Mouse (Mus musculus) forebrain, embryonic 15.5 days (tissue): ENCODE results near the gene Foxp1. TPM values are rescaled to one million over a fixed set of nuclear protein-coding genes. Genes with fewer than 3 reads are reported as not detected.

Experiments
- ATAC-seq: fragments of 200-750 bp; cut with Nextera tagmentation; replicated peaks from 2 replicates; pipeline ENCODE4 v1.8.0; 2017; ENCODE audit warnings: mild to moderate bottlenecking, moderate TSS enrichment, moderate library complexity
- H3K27ac ChIP-seq: fragments of 300-500 bp; sonication (generic); replicated peaks from 2 replicates; pipeline ENCODE4 v1.5.1; 2015; ENCODE audit warnings: mild to moderate bottlenecking, inconsistent platforms
- H3K27me3 ChIP-seq: fragments of 300-500 bp; sonication (generic); 2 replicates; pipeline ENCODE4 v1.6.1; 2015; ENCODE audit warnings: inconsistent platforms
- H3K36me3 ChIP-seq: fragments of 300-500 bp; sonication (generic); 2 replicates; pipeline ENCODE4 v1.6.1; 2015; ENCODE audit warnings: mild to moderate bottlenecking, inconsistent platforms
- H3K4me1 ChIP-seq: fragments of 300-500 bp; sonication (generic); 2 replicates; pipeline ENCODE4 v1.6.1; 2015; ENCODE audit warnings: inconsistent platforms
- H3K4me2 ChIP-seq: fragments of 300-500 bp; sonication (generic); replicated peaks from 2 replicates; pipeline ENCODE4 v1.6.1; 2015; ENCODE audit warnings: mild to moderate bottlenecking, inconsistent platforms
- H3K4me3 ChIP-seq: fragments of 300-500 bp; sonication (generic); 2 replicates; pipeline ENCODE4 v1.5.1; 2015; ENCODE audit warnings: mild to moderate bottlenecking, inconsistent platforms
- H3K9ac ChIP-seq: fragments of 300-500 bp; sonication (generic); replicated peaks from 2 replicates; pipeline ENCODE4 v1.6.1; 2015; ENCODE audit warnings: mild to moderate bottlenecking, inconsistent platforms
- H3K9me3 ChIP-seq: fragments of 300-500 bp; sonication (generic); 2 replicates; pipeline ENCODE4 v1.6.1; 2016; ENCODE audit warnings: inconsistent platforms
- WGBS: fragments of 180-500 bp; shearing (Covaris S2); methylation state at CpG from one replicate; pipeline ENCODE4 v1.1.7; 2015; ENCODE audit warnings: mixed read lengths; 5-methylcytosine and 5-hydroxymethylcytosine counted together
- polyA plus RNA-seq: library from polyadenylated mRNA; unstranded; fragments of >200 nt; fragmentation: Nextera tagmentation; extraction: Ambion mirVana; gene quantifications from 2 replicates; pipeline ENCODE4 v1.2.1, GENCODE M21; 2015

Foxp1 gene
- polyA plus RNA-seq, 1 experiment from 2014 or later = 102 TPM

DNA sequence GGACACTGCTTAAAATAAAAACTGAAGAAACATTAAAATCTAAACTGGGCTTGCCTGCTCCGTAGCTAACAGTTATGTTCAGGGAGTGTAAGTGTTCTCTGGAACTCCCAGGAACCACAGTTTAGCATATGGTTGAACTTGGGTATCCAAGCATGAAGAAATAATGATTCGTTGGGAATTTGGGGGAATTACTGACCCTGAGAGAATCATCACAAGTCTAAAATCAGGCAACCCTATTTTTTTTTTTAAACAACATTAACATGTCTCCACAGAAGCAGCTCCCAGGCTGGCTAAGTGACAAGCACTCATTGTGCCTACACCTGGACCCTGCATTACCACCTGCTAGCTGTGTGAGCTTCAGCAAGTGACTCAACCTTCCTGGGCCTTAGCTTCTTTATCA is 430.7 kb downstream of the Foxp1 start:
- Histone ChIP-seq H3K36me3 (no peaks in the 10 kb centered on the region), H3K4me3 (no peak overlapping the region), H3K9me3 (no peaks in the 10 kb centered on the region), H3K27ac (no peak overlapping the region), H3K4me1 (peaks cover 26% of the 10 kb centered on the region), H3K9ac (no peak overlapping the region), H3K27me3 (no peaks in the 10 kb centered on the region), H3K4me2 (no peak overlapping the region)
- ATAC-seq = no peak
- WGBS = 59% methylated on average over 2 of the region's 2 CpGs

DNA sequence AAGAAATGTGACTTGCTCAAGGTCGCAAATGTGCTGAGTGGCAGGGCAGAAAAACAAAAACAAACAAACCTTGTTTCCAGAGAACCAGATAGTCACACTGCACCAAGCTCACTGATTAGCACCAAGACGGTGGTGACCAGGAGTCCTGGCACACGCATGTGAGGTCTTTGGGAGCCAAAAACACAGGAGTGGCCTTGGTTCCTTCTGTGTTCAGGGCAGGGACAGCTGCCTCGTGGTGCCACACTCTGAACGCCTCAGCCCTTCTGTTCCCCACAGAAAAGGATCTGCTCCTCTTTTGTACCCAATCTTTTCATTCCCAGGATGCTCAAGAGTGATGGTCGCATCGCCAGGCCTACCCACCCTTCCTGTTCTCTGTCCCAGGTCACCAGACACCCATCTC is 434.9 kb downstream of the Foxp1 start:
- no peaks in the 10 kb centered on the region for H3K4me1 ChIP-seq
- no peaks in the 10 kb centered on the region for H3K9me3 ChIP-seq
- no peak for ATAC-seq
- no peaks in the 10 kb centered on the region for H3K36me3 ChIP-seq
- no peak overlapping the region for H3K9ac ChIP-seq
- H3K4me3 ChIP-seq = no peak overlapping the region
- H3K4me2 ChIP-seq = no peak overlapping the region
- H3K27ac ChIP-seq = no peak overlapping the region
- H3K27me3 ChIP-seq = no peaks in the 10 kb centered on the region
- 73% methylated on average over 7 of the region's 7 CpGs for WGBS

DNA sequence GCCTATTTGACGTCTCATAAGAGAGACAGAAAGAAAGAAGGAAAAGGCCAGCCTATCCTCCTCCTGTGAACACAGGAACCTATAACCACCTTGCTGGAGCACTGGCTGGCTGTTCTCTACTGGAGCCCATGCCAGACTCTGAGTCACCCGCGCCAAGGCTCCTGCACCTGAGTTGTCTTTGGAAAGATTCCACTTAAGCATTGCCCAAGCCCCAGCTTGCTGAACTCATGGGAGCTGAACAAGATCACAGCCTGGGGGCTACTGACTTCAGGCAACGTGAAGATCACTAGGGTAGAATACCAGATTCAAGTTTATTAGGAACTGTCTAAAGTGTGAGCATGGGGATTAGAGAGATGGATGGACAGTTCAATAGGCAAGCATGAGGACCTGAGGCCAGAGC is 437.6 kb downstream of the Foxp1 start:
- H3K36me3 ChIP-seq = no peaks in the 10 kb centered on the region
- no peak for ATAC-seq
- no peak overlapping the region for H3K27ac ChIP-seq
- no peaks in the 10 kb centered on the region for H3K4me1 ChIP-seq
- H3K4me2 ChIP-seq = no peak overlapping the region
- H3K27me3 ChIP-seq = no peaks in the 10 kb centered on the region
- no peaks in the 10 kb centered on the region for H3K9me3 ChIP-seq
- H3K9ac ChIP-seq = no peak overlapping the region
- no peak overlapping the region for H3K4me3 ChIP-seq
- WGBS = 90% methylated on average over 4 of the region's 4 CpGs

DNA sequence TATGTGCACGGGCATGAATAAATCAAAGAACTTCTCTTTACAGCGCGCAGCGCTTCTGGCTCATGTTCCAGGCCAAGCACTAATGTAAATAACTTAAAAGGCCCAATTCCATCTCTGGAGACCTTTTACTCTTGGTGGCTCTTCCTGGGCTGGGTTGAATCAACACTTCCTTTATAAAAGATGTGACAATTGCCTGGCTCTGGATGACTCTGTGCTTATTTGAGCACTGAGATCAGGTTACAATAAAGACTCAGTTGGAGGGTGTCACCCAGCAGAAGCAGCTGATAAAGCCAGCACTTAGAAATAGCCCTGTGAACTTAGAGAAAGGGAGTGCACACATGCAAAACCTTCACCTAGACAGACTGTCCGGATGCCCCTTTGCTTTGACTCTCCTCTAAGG is 441.3 kb downstream of the Foxp1 start:
- Histone ChIP-seq H3K4me1 (no peaks in the 10 kb centered on the region), H3K9me3 (no peaks in the 10 kb centered on the region), H3K4me3 (no peak overlapping the region), H3K9ac (no peak overlapping the region), H3K27me3 (no peaks in the 10 kb centered on the region), H3K36me3 (no peaks in the 10 kb centered on the region), H3K27ac (no peak overlapping the region), H3K4me2 (no peak overlapping the region)
- ATAC-seq = no peak
- WGBS = 76% methylated on average over 5 of the region's 5 CpGs

DNA sequence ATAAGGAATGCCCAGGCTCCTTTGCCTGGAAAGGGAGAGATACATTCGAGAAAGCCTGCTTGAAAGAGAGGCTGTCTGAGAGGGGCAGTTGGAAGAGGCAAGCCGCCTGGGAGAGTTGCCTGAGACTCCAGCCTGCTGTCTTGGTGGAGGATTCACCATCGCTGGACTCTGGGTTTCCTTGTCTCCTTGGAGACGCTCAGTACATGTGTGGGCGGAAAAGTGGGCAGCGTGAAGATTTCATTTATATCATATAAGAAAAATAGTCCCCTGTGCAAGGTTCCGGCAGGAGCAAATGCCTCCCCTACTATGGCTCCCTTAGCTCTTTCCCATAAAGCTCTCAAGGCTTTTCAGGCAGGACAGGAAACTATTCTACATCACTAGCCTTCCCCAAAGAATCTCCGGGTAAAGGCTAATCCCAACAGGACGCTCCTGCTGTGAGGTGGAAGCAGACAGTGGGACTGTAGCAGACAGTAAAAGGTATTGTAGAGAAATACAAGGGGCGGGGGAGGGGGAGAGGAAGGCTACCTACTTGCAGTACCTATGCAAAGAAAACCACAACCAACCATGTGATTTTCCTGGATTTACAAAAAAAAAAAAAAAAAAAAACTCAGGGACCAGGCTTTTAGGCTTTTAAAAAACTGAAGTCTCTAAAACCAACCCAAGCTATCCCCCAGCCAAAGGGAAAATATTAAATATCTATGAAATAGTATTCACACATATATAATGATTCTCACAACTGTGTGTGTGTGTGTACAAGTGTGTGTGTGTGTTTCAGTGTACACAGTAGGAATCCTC is 443.3 kb downstream of the Foxp1 start:
- no peak overlapping the region for H3K27ac ChIP-seq

DNA sequence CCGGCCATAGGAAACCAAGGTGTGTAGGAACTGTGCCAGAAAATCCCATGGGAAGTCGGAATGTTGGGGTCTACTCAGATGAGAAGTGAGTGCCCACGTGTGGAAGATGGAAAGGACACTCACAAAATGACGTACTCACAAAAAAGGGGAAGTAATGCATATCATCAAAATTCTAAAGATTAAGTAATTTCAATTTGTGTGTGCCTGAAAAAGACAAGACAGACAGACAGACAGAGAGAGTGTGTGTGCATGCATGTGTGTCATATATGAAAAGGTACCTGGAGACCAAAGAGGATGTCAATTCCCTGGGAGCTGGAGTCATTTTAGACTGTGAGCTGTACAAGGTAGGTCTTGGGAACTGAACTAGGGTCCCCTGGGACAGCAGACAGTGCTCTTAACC is 444.4 kb downstream of the Foxp1 start:
- H3K36me3 ChIP-seq = peaks cover 10% of the 10 kb centered on the region
- no peak overlapping the region for H3K9ac ChIP-seq
- peaks cover 6% of the 10 kb centered on the region; the same call in 1 of the 2 replicates for H3K4me1 ChIP-seq
- H3K4me2 ChIP-seq = no peak overlapping the region
- no peak overlapping the region for H3K4me3 ChIP-seq
- no peak for ATAC-seq
- no peaks in the 10 kb centered on the region for H3K9me3 ChIP-seq
- WGBS = 95% methylated on average over 4 of the region's 4 CpGs
- H3K27me3 ChIP-seq = no peaks in the 10 kb centered on the region
- no peak overlapping the region for H3K27ac ChIP-seq

More for the DNA sequence above, 443.3 kb downstream of the Foxp1 start:
- Histone ChIP-seq H3K9ac (no peak overlapping the region), H3K9me3 (no peaks in the 10 kb centered on the region), H3K4me3 (no peak overlapping the region), H3K4me2 (no peak overlapping the region), H3K4me1 (no peaks in the 10 kb centered on the region), H3K36me3 (peaks cover 10% of the 10 kb centered on the region), H3K27me3 (no peaks in the 10 kb centered on the region)
- no peak for ATAC-seq
- 54% methylated on average over 10 of the region's 10 CpGs for WGBS

DNA sequence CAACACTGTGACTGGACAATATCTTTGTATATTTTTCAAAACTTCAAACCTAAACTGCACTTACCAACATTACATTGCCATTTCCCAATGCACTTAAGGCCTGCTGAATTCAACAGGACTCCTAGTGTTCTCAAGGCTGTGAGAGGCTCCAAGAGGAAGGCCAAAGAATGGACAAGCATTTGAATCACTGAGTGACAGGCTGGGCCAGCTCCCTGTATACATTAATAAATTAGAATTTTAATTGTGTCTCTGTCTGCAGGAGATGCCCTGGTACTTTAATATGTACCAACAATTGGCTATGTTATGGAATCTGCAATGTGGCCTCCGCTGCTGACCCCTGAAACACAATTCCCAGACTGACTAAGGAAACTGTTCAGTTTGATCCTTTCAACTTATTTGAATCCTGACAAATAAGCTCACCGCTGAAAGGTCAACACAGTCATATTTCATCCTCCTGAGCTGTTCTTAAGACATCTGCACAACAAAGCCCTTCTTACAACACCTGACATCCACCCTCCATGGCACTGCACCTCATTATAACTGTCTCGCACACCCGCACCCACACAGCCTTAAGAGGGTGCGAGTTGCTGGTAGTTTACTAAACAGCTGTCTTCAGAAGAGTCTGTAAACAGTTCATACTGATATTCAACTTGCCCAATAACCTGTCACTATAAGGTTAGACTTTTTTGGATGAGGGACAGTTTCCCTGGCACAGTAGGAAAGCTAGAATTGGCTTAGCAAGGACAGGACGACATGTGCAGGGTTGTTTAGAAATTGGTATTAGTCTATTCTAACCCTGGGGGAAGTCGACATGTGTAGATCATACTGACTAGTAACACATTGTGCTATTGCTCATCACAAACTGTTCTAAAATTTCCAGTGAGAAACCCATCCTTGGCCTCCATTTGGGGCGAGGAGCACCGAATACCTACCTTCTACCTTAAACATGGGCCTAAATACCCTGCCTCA is 448.9 kb downstream of the Foxp1 start:
- Histone ChIP-seq H3K9me3 (no peaks in the 10 kb centered on the region), H3K36me3 (peaks cover 10% of the 10 kb centered on the region), H3K27me3 (no peaks in the 10 kb centered on the region), H3K27ac (no peak overlapping the region), H3K9ac (no peak overlapping the region), H3K4me2 (no peak overlapping the region), H3K4me3 (no peak overlapping the region), H3K4me1 (peaks cover 12% of the 10 kb centered on the region; the same call in 1 of the 2 replicates)
- 65% methylated on average over 9 of the region's 9 CpGs for WGBS
- no peak for ATAC-seq

DNA sequence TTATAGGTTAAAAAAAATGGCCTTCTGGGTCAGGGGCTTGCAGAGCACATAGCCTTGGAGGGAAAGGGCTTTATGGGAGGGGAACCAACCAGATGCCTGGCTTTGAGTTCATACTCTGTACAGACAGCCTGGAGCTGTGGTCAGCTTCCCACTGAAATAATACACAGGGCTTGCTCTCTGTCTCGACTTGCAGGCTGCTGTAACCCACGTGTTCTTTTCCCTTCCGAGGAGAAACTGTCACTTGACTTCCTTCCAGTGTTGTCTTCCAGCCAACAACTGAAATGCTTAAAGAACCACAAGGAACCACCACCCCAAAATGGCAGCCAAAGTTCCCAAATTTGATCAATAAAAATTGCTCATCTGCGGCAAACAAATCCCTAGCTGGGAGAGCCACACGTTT is 451.8 kb downstream of the Foxp1 start:
- H3K4me1 ChIP-seq = peaks cover 16% of the 10 kb centered on the region; the same call in 1 of the 2 replicates
- no peak overlapping the region for H3K4me2 ChIP-seq
- WGBS = 63% methylated on average over 5 of the region's 5 CpGs
- H3K9ac ChIP-seq = no peak overlapping the region
- H3K4me3 ChIP-seq = no peak overlapping the region
- no peak for ATAC-seq
- no peaks in the 10 kb centered on the region for H3K27me3 ChIP-seq
- no peak overlapping the region for H3K27ac ChIP-seq
- H3K9me3 ChIP-seq = no peaks in the 10 kb centered on the region
- peaks cover 10% of the 10 kb centered on the region for H3K36me3 ChIP-seq

DNA sequence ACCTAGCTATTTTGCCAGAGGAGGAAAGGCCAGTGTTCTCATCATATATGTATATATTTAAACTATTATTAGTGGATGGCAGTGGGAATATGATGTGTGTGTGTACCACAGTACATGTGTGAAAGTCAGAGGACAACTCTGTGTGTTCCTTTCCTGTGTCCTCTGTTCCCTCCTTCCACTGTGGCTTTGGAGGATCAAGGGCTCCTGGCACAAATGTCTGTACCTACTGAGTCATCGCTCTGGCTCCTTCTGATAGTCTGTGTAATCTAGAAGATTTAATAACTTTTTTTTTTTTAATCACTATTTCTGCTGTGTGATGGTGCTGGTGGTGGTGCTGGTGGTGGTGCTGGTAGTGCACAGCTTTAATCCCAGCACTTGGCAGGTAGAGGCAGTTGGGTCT is 452.8 kb downstream of the Foxp1 start:
- H3K27ac ChIP-seq = no peak overlapping the region
- no peaks in the 10 kb centered on the region for H3K9me3 ChIP-seq
- ATAC-seq = no peak
- WGBS = 100% methylated on average over 1 of the region's 1 CpGs
- no peak overlapping the region for H3K4me3 ChIP-seq
- no peaks in the 10 kb centered on the region for H3K27me3 ChIP-seq
- H3K4me1 ChIP-seq = peaks cover 20% of the 10 kb centered on the region
- H3K9ac ChIP-seq = no peak overlapping the region
- H3K4me2 ChIP-seq = no peak overlapping the region
- H3K36me3 ChIP-seq = peaks cover 2% of the 10 kb centered on the region; the same call in 1 of the 2 replicates

DNA sequence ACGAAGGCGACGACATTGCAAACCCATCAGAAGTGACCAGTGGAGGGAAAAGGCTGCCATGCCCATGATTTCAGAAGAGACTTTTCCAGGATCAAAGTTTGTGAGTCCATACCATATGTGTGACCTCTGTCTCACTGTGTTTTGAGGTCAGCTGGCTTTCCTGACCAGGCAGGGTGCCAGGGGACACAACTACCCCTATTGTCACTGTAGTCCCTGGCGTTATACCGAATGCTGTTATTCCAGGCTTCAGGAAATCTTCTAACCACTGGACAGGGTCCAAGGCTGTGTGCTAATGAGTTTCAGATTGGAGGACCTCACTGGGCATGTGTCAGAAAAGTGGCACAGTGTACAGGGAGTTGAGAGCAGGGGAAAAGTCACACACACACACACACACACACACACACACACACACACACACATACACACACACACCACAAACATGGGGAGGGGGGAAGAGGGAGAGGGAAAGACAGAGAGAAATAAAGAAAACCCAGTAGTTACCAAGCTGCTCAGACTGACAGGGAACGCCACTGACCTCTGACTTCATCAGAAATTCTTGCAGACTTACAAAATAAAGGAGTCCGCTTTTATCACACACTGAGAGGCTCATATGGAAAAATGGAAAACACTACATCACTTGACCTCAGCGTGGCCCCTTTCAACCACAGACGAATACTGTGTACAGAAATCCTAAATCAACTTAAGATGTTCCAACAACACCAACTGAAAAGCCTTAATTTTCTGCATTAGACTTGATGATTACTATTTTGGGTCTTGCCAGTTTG is 456.8 kb downstream of the Foxp1 start:
- H3K36me3 ChIP-seq = no peaks in the 10 kb centered on the region
- H3K27me3 ChIP-seq = no peaks in the 10 kb centered on the region
- WGBS = 61% methylated on average over 9 of the region's 9 CpGs

DNA sequence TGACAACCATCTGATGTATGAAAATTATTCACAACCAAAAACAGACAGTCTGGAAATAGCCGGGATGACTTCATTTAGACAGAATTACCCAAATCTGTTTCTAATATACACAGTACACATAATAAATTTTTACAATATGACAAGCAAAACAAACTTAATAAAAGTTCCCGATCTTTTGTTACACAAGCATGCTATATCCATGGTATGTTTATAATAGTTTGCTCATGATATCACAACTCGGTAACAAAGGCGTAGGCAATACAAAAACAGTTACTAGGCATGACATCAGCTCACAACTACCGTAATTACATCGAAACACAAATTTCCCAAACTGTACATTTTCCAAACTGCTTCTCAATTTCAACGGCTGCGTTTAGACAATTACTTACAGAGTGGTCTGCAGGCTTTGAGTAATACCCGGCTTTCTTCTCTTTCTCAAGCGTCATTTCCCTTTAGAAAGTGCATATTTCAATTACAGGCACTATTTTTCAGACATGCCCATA is 458.5 kb downstream of the Foxp1 start:
- H3K4me3 ChIP-seq = no peak overlapping the region
- H3K9ac ChIP-seq = no peak overlapping the region
- no peak overlapping the region for H3K27ac ChIP-seq
- no peaks in the 10 kb centered on the region for H3K9me3 ChIP-seq
- peaks cover 9% of the 10 kb centered on the region; the same call in 1 of the 2 replicates for H3K4me1 ChIP-seq
- H3K36me3 ChIP-seq = no peaks in the 10 kb centered on the region
- no peak overlapping the region for H3K4me2 ChIP-seq
- 76% methylated on average over 10 of the region's 10 CpGs for WGBS
- no peak for ATAC-seq
- H3K27me3 ChIP-seq = no peaks in the 10 kb centered on the region

More for the DNA sequence above, 456.8 kb downstream of the Foxp1 start:
- Histone ChIP-seq H3K9me3 (no peaks in the 10 kb centered on the region), H3K27ac (no peak overlapping the region), H3K9ac (no peak overlapping the region), H3K4me1 (peaks cover 9% of the 10 kb centered on the region; the same call in 1 of the 2 replicates), H3K4me3 (no peak overlapping the region), H3K4me2 (no peak overlapping the region)
- ATAC-seq = no peak
